ENCODE assay signal across 25 mouse cellular contexts in the genomic region with DNA sequence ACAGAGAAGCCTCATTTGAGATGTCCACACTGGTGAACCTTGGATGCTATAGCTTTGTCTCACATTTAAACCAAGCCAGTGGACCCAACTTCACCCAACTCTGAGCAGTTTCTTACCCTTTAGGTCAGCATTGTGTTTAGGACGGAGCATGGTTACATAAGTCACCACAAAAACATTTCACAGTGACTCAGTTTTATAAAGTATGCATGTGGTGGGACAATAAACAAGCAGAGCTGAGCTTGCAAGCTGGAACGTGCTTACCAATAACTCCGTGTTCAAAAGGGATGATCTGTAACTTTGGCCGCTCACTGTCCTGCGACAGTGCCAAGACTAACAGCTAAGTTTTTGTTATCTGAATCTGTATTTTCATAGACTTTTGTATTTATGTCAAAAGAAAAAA.
DNase-seq lines count a peak whose midpoint lies in the region; ATAC-seq lines count a peak whose summit lies in the region.
"Had no signal": no experiment of that assay in that cellular context is flagged by ENCODE, and none has a peak within 500 bp of the region (broad histone marks: within the 10 kb centered on the region; RNA-seq: fewer than 3 reads in every experiment).

No protein-coding gene starts in this region.

- H3K27me3 ChIP-seq in lung, embryonic 16.5 days (ENCODE audit: control insufficient read depth, insufficient read depth, low read depth, low read length) = no peaks in the 10 kb centered on the region
- H3K27me3 ChIP-seq: CH12.LX; embryonic facial prominence, embryonic 12.5 days; forebrain, embryonic 13.5 days; forebrain, embryonic 15.5 days had no signal

- no peak overlapping the region for H3K27ac ChIP-seq in lung, embryonic 16.5 days (ENCODE audit: low read length)
- H3K27ac ChIP-seq: embryonic facial prominence, embryonic 10.5 days; embryonic facial prominence, embryonic 12.5 days; forebrain, embryonic 13.5 days; forebrain, embryonic 15.5 days had no signal

- no peak for DNase-seq in lung, postnatal 4 days
- DNase-seq in urinary bladder, postnatal 14 days (ENCODE audit: low spot score) = peak; percentile 35
- no peak for DNase-seq in urinary bladder, postnatal 36 days (ENCODE audit: low spot score in 2 of 2)
- peak; percentile 53 for DNase-seq in Muller cell, postnatal 12 days (ENCODE audit: inconsistent ontology term)
- DNase-seq in kidney, adult 9 months = no peak
- DNase-seq: adrenal gland, adult 8-10 months; adrenal gland, postnatal 14 days; adrenal gland, postnatal 36 days; B cell, adult 2 months; cerebellum, adult 11-12 months; cerebellum, adult 2 months; cerebellum, adult 9-10 months; cerebellum, postnatal 10 days; cerebellum, postnatal 25 days; forebrain, postnatal 0 days had no signal

- 0 out of 2 replicates have a peak, but pooled peaks have one; percentile 38 for ATAC-seq in lung, embryonic 16.5 days (ENCODE audit: low read depth)
- ATAC-seq: activated CD4-positive, CD25-positive, alpha-beta regulatory T cell, adult 4 months; CD4-positive, CD25-positive, alpha-beta regulatory T cell, adult 4 months; forebrain, embryonic 13.5 days; forebrain, embryonic 15.5 days; forebrain, postnatal 0 days; Patski had no signal

- H3K36me3 ChIP-seq in lung, embryonic 16.5 days (ENCODE audit: control insufficient read depth, insufficient read depth, low read length) = no peaks in the 10 kb centered on the region
- H3K36me3 ChIP-seq: embryonic facial prominence, embryonic 10.5 days; embryonic facial prominence, embryonic 12.5 days; forebrain, embryonic 15.5 days; G1E had no signal

- 62% methylated on average over 5 of the region's 5 CpGs for WGBS in lung, embryonic 16.5 days

- H3K9me3 ChIP-seq in lung, embryonic 16.5 days (ENCODE audit: control insufficient read depth, low read length) = no peaks in the 10 kb centered on the region
- H3K9me3 ChIP-seq: embryonic facial prominence, embryonic 10.5 days; embryonic facial prominence, embryonic 12.5 days; forebrain, embryonic 13.5 days; forebrain, embryonic 15.5 days had no signal

- no peak overlapping the region for H3K4me2 ChIP-seq in lung, embryonic 16.5 days (ENCODE audit: low read depth, low read length)
- H3K4me2 ChIP-seq: embryonic facial prominence, embryonic 12.5 days; forebrain, embryonic 13.5 days; forebrain, embryonic 15.5 days had no signal

- no peak overlapping the region for H3K9ac ChIP-seq in lung, embryonic 16.5 days (ENCODE audit: low read length)
- H3K9ac ChIP-seq: embryonic facial prominence, embryonic 12.5 days; forebrain, embryonic 13.5 days; forebrain, embryonic 15.5 days; forebrain, postnatal 0 days had no signal

- H3K4me1 ChIP-seq in lung, embryonic 16.5 days (replicated peaks; ENCODE audit: control insufficient read depth, insufficient read depth, low read length) = no peaks in the 10 kb centered on the region
- H3K4me1 ChIP-seq: embryonic facial prominence, embryonic 10.5 days; embryonic facial prominence, embryonic 12.5 days; forebrain, embryonic 13.5 days; forebrain, embryonic 15.5 days had no signal

- H3K4me3 ChIP-seq in lung, embryonic 16.5 days (ENCODE audit: low read length) = no peak overlapping the region
- H3K4me3 ChIP-seq: embryonic facial prominence, embryonic 10.5 days; embryonic facial prominence, embryonic 12.5 days; forebrain, embryonic 13.5 days; forebrain, embryonic 15.5 days had no signal

Comparison
In these comparisons a context has a peak if more than half of its experiments do, and no peak if none do; other contexts are left out.
1. DNase-seq: peak in urinary bladder, postnatal 14 days (single experiment) and Muller cell, postnatal 12 days (single experiment); none in lung, postnatal 4 days (0 of 2), urinary bladder, postnatal 36 days (0 of 2) and kidney, adult 9 months (single experiment).